Mouse (Mus musculus): ENCODE data around the gene Senp1.

- TF ChIP-seq EP300 (IDR thresholded peaks at IDR 0.05; ENCODE audit: insufficient read depth, low read depth, low read length): no peak
- TF ChIP-seq CTCF (IDR thresholded peaks at IDR 0.05): no peak
- TF ChIP-seq POLR2A (IDR thresholded peaks at IDR 0.05; ENCODE audit: insufficient read depth, low read depth, low read length): no peak
Measured at GRCm38 (mm10) chr15:98114098-98114851, 20.7 kb upstream of the Senp1 start.

Measured in heart, adult 2 months (tissue).